In the genomic region with DNA sequence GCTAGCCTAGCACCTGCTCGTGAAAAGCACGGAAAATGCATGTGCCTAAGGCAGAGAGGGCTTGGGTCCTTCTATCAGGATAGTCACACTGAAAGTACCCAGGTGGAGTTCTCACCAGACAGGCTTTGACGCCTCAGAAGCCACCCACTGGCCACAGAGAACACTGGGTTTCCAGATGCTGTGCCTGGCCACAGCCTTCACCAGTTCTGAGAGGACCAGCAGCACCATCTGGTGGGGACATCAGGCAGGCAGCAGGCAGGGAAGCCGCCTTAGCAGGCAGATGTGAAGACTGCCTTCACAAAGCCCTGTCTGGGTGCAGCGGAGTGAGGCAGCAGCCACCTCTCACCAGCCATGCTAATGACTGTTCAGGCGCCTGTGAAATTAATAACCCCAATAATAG, we compare ENCODE assay signal across 8 mouse cellular contexts. TPM values are rescaled to one million over a fixed set of nuclear protein-coding genes. Genes with fewer than 3 reads are reported as not detected.
DNase-seq lines count a peak whose midpoint lies in the region; ATAC-seq lines count a peak whose summit lies in the region.

No protein-coding gene starts in this region.

- H3K27ac ChIP-seq in midbrain, embryonic 13.5 days = no peak overlapping the region

- no peaks in the 10 kb centered on the region for H3K36me3 ChIP-seq in midbrain, embryonic 13.5 days

- no peaks in the 10 kb centered on the region for H3K9me3 ChIP-seq in midbrain, embryonic 13.5 days

- no peaks in the 10 kb centered on the region for H3K4me1 ChIP-seq in midbrain, embryonic 13.5 days (replicated peaks)

- intact Hi-C loops in left cerebral cortex, postnatal 4 days (cut with DNase I) = loop anchor here (10.0 kb wide), 1 partner anchor 340 kb away; no protein-coding TSS in a partner anchor

- H3K4me2 ChIP-seq in midbrain, embryonic 13.5 days (replicated peaks) = no peak overlapping the region

- H3K4me3 ChIP-seq in midbrain, embryonic 13.5 days (replicated peaks) = no peak overlapping the region

- peak; percentile 93 for ATAC-seq in midbrain, embryonic 13.5 days
- ATAC-seq in monocyte, adult 5-6 weeks (replicated peaks; ENCODE audit: insufficient number of reproducible peaks, low FRiP score, low TSS enrichment, poor library complexity, severe bottlenecking) = no peak; the same call in 1 of the 2 replicates

- 29% methylated on average over 6 of the region's 6 CpGs for WGBS in midbrain, embryonic 13.5 days

- no peak overlapping the region for H3K9ac ChIP-seq in midbrain, embryonic 13.5 days (replicated peaks)

- peak; percentile 79 for DNase-seq in adipocyte (ENCODE audit: low spot score)
- DNase-seq in embryo, embryonic 10.5 days (ENCODE audit: low spot score) = peak; percentile 84
- peak; percentile 53 to 78 for DNase-seq in gastrocnemius, postnatal 4 days (ENCODE audit: low spot score in 2 of 2)
- DNase-seq in kidney, adult 11 months = peak; percentile 73
- DNase-seq in left cerebral cortex, postnatal 4 days = peak; percentile 90
- peak; percentile 6 for DNase-seq in spleen, adult 12 weeks (ENCODE audit: low spot score)

- no peaks in the 10 kb centered on the region for H3K27me3 ChIP-seq in midbrain, embryonic 13.5 days

RNA-seq across cellular contexts. Expression of gene Dap, which starts 40.7 kb away (rescaled TPM):
- 10 to 100 TPM; 69.4 to 78.0 TPM for total RNA-seq in gastrocnemius, postnatal 4 days (2021)
- total RNA-seq in left cerebral cortex, postnatal 4 days (2021) = 10 to 100 TPM in 1 of 2 experiments, 1 to 10 TPM in 1; 9.3 to 11.5 TPM
- polyA plus RNA-seq in midbrain, embryonic 13.5 days (2015; fragmentation: Nextera tagmentation; extraction: Ambion mirVana) = 30.6 and 31.1 TPM in 2 replicates
- total RNA-seq in monocyte, adult 5-6 weeks (2017) = 32.1 to 76.3 TPM (median 67.0 TPM) in 3 replicates

Comparison
In these comparisons a context has a peak if more than half of its experiments do, and no peak if none do; other contexts are left out.
1. DNase-seq: peak in every context shown above with its lines; median percentile 90 in left cerebral cortex, postnatal 4 days; 84 in embryo, embryonic 10.5 days; 79 in adipocyte; 73 in kidney, adult 11 months; 66 in gastrocnemius, postnatal 4 days; 6 in spleen, adult 12 weeks.